8 mouse cellular contexts compared by ENCODE assay signal in the genomic region with DNA sequence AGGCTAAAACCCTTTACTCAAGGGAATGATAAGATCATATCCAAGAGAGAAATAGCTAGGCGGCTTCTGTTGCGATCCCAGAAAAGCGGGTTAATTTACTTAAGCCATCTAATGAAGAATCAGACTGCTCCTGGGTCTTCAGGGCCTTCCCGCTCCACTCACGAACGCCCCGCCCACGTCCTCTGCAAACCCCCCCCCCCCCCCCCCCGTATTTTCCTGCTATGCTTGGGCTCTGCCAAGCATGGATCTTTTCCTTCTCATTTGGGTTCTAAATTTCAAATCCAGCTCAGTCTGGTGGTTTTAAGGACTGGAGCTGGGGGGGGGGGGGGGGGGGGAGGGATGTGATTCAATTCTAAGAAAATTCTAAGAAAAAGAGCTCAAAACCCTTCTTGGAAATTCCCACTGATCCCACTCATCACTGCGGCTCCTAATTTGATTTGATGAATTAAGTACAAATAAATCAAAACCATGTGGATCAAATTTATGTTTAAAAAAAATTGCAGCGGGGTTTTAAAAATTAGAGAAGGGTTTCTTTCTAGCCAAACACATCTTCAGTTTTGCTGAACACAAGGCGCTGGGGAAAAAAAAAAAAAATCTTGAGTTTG.
DNase-seq lines count a peak whose midpoint lies in the region; ATAC-seq lines count a peak whose summit lies in the region.

No protein-coding gene starts in this region.

- peak overlapping the region; percentile 56; the same call in 1 of the 2 replicates for H3K9ac ChIP-seq in heart, embryonic 14.5 days (ENCODE audit: low read length)
- H3K9ac ChIP-seq in embryonic facial prominence, embryonic 15.5 days: no peak overlapping the region
- H3K9ac ChIP-seq in intestine, embryonic 15.5 days: no peak overlapping the region

- H3K27me3 ChIP-seq in heart, embryonic 14.5 days (ENCODE audit: control insufficient read depth, insufficient read depth, low read length): no peaks in the 10 kb centered on the region
- no peaks in the 10 kb centered on the region for H3K27me3 ChIP-seq in embryonic facial prominence, embryonic 15.5 days
- no peaks in the 10 kb centered on the region for H3K27me3 ChIP-seq in intestine, embryonic 15.5 days (replicated peaks)

- WGBS in heart, embryonic 14.5 days: 44% methylated on average over 10 of the region's 12 CpGs
- 4% methylated on average over 12 of the region's 12 CpGs for WGBS in embryonic facial prominence, embryonic 15.5 days
- WGBS in intestine, embryonic 15.5 days: 33% methylated on average over 12 of the region's 12 CpGs

- no peak for DNase-seq in heart, postnatal 36 days
- DNase-seq in 3134 (ENCODE audit: extremely low read depth, insufficient read length, low spot score): peak; percentile 27
- DNase-seq in c-Kit-positive CD71-positive TER-119-positive erythroid progenitor cells, embryonic 14.5 days (ENCODE audit: low spot score): no peak
- no peak for DNase-seq in frontal cortex, adult 2 months (ENCODE audit: extremely low spot score in 1 of 2, low spot score in 1 of 2)
- no peak for DNase-seq in cerebellum, postnatal 36 days

- peaks cover 8 to 10% of the 10 kb centered on the region in 2 experiments for H3K4me1 ChIP-seq in heart, embryonic 14.5 days (ENCODE audit: control insufficient read depth in 2 of 2, insufficient read depth in 2 of 2, low read length in 2 of 2)
- peaks cover 54% of the 10 kb centered on the region for H3K4me1 ChIP-seq in embryonic facial prominence, embryonic 15.5 days
- peaks cover 21% of the 10 kb centered on the region for H3K4me1 ChIP-seq in intestine, embryonic 15.5 days (replicated peaks)

- no peaks in the 10 kb centered on the region for H3K36me3 ChIP-seq in heart, embryonic 14.5 days (ENCODE audit: control insufficient read depth, insufficient read depth, low read length)
- no peaks in the 10 kb centered on the region for H3K36me3 ChIP-seq in embryonic facial prominence, embryonic 15.5 days
- no peaks in the 10 kb centered on the region for H3K36me3 ChIP-seq in intestine, embryonic 15.5 days

- peak overlapping the region; percentile 48 for H3K4me2 ChIP-seq in heart, embryonic 14.5 days (ENCODE audit: low read length)
- H3K4me2 ChIP-seq in embryonic facial prominence, embryonic 15.5 days (replicated peaks): peak overlapping the region; percentile 46
- H3K4me2 ChIP-seq in intestine, embryonic 15.5 days (replicated peaks): peak overlapping the region; percentile 37

- H3K9me3 ChIP-seq in heart, embryonic 14.5 days (ENCODE audit: control insufficient read depth, low read length): no peaks in the 10 kb centered on the region
- H3K9me3 ChIP-seq in embryonic facial prominence, embryonic 15.5 days (replicated peaks): no peaks in the 10 kb centered on the region
- no peaks in the 10 kb centered on the region for H3K9me3 ChIP-seq in intestine, embryonic 15.5 days

- peak overlapping the region; percentile 41 to 86 for H3K27ac ChIP-seq in heart, embryonic 14.5 days (replicated peaks in 1 of 2; ENCODE audit: control insufficient read depth in 1 of 2, insufficient read depth in 1 of 2, low read depth in 2 of 2, low read length in 2 of 2)
- H3K27ac ChIP-seq in embryonic facial prominence, embryonic 15.5 days (replicated peaks): peak overlapping the region; percentile 99
- H3K27ac ChIP-seq in intestine, embryonic 15.5 days: peak overlapping the region; percentile 91

- intact Hi-C loops in heart, postnatal 36 days (cut with DNase I): loop anchor here (2.0 kb wide), 1 partner anchor 73 kb away; no protein-coding TSS in a partner anchor

- no peak for ATAC-seq in heart, embryonic 14.5 days (ENCODE audit: insufficient number of reproducible peaks, insufficient read depth, low FRiP score, low read depth)
- peak; percentile 63 for ATAC-seq in embryonic facial prominence, embryonic 15.5 days (ENCODE audit: insufficient number of reproducible peaks, low FRiP score, low TSS enrichment, low read depth)
- ATAC-seq in intestine, embryonic 15.5 days: no peak

- H3K4me3 ChIP-seq in heart, embryonic 14.5 days (ENCODE audit: control insufficient read depth in 1 of 2, insufficient read depth in 1 of 2, low read depth in 1 of 2, low read length in 2 of 2): peak overlapping the region in 1 of 2 experiments; percentile 5; a peak in 1 of 4 replicates
- H3K4me3 ChIP-seq in embryonic facial prominence, embryonic 15.5 days (replicated peaks): peak overlapping the region; percentile 27
- H3K4me3 ChIP-seq in intestine, embryonic 15.5 days (replicated peaks): no peak overlapping the region
